Mouse (Mus musculus) lung, adult 18-20 months (tissue): Measurements from ENCODE around the gene Serpina3a.

Source experiments
- DNase-seq, 2 experiments: peaks; one replicate each; pipeline ENCODE4 v3.0.0; 2022; ENCODE audit warnings: mixed read lengths in 2 of 2

The Serpina3a gene

GRCm38 (mm10) chr12:104143286-104143685, 30.8 kb downstream of the Serpina3a start:
- no peak for DNase-seq

GRCm38 (mm10) chr12:104145571-104145970, 33.0 kb downstream of the Serpina3a start:
- no peak for DNase-seq

DNA sequence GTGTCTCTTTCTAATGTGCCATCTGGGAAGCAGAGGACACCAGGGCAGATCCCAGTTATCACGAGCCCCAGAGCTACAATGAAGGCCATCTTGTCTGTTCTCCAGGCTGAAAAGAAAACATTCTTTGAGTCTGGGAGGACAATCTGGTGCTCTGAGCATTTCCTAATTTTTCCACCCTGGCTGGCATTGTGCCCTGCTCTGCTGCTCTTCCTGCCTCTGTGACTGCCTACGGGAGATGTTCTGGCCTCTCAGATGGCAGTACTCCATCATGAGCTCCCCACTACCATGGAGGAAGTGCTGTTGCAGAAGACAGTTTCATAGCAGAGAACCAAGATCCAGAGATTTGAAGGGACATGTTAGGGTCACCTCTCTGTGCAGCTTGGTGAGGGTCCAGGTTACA, 39.5 kb downstream of the Serpina3a start:
- peak in 1 of 2 experiments; percentile 11 for DNase-seq

- DNase-seq: peak in 1 of 2 experiments; percentile 6
Measured at GRCm38 (mm10) chr12:104153041-104153645, 40.6 kb downstream of the Serpina3a start.

DNA sequence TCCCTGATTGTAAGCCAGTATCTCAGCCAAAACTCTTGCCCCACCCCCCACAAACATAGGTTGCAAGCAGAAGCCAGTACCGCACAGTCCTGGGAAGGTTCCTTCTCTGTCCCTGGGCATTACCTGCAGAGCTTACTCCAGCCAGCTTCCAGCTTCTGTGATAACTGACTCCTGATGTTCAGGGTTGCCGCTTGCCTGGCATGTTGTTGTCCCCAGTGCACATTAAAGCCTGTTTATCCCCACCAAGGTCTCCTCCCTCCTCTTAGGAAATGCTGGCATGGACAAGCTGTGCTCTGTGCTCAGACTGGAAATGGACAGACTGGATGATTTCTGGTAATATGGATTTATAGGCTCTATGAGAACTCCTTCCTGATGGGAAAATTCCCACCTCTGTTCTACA, 41.1 kb downstream of the Serpina3a start, which contains the start of gene Serpina3c:
TSS of gene Serpina3c (minus strand) at position 215 of the 400 bp plus-strand sequence.
- DNase-seq: peak in 1 of 2 experiments; percentile 3
